Mouse (Mus musculus) forebrain, embryonic 15.5 days (tissue): ENCODE measurements around the gene Fars2. TPM values are rescaled to one million over a fixed set of nuclear protein-coding genes. Genes with fewer than 3 reads are reported as not detected.

Experiments
- ATAC-seq: fragments of 200-750 bp; cut with Nextera tagmentation; replicated peaks from 2 replicates; pipeline ENCODE4 v1.8.0; 2017; ENCODE audit warnings: mild to moderate bottlenecking, moderate TSS enrichment, moderate library complexity
- H3K27ac ChIP-seq: fragments of 300-500 bp; sonication (generic); replicated peaks from 2 replicates; pipeline ENCODE4 v1.5.1; 2015; ENCODE audit warnings: mild to moderate bottlenecking, inconsistent platforms
- H3K27me3 ChIP-seq: fragments of 300-500 bp; sonication (generic); 2 replicates; pipeline ENCODE4 v1.6.1; 2015; ENCODE audit warnings: inconsistent platforms
- H3K36me3 ChIP-seq: fragments of 300-500 bp; sonication (generic); 2 replicates; pipeline ENCODE4 v1.6.1; 2015; ENCODE audit warnings: mild to moderate bottlenecking, inconsistent platforms
- H3K4me1 ChIP-seq: fragments of 300-500 bp; sonication (generic); 2 replicates; pipeline ENCODE4 v1.6.1; 2015; ENCODE audit warnings: inconsistent platforms
- H3K4me2 ChIP-seq: fragments of 300-500 bp; sonication (generic); replicated peaks from 2 replicates; pipeline ENCODE4 v1.6.1; 2015; ENCODE audit warnings: mild to moderate bottlenecking, inconsistent platforms
- H3K4me3 ChIP-seq: fragments of 300-500 bp; sonication (generic); 2 replicates; pipeline ENCODE4 v1.5.1; 2015; ENCODE audit warnings: mild to moderate bottlenecking, inconsistent platforms
- H3K9ac ChIP-seq: fragments of 300-500 bp; sonication (generic); replicated peaks from 2 replicates; pipeline ENCODE4 v1.6.1; 2015; ENCODE audit warnings: mild to moderate bottlenecking, inconsistent platforms
- H3K9me3 ChIP-seq: fragments of 300-500 bp; sonication (generic); 2 replicates; pipeline ENCODE4 v1.6.1; 2016; ENCODE audit warnings: inconsistent platforms
- WGBS: fragments of 180-500 bp; shearing (Covaris S2); methylation state at CpG from one replicate; pipeline ENCODE4 v1.1.7; 2015; ENCODE audit warnings: mixed read lengths; 5-methylcytosine and 5-hydroxymethylcytosine counted together
- polyA plus RNA-seq: library from polyadenylated mRNA; unstranded; fragments of >200 nt; fragmentation: Nextera tagmentation; extraction: Ambion mirVana; gene quantifications from 2 replicates; pipeline ENCODE4 v1.2.1, GENCODE M21; 2015

Gene Fars2
- polyA plus RNA-seq, 1 experiment from 2014 or later = 36.5 TPM

GRCm38 (mm10) chr13:36750056-36750455 lies 632.8 kb downstream of the Fars2 start:
- H3K36me3 ChIP-seq = no peaks in the 10 kb centered on the region
- H3K27ac ChIP-seq = no peak overlapping the region
- no peaks in the 10 kb centered on the region for H3K9me3 ChIP-seq
- WGBS = 39% methylated on average over 2 of the region's 2 CpGs
- H3K4me2 ChIP-seq = no peak overlapping the region
- no peaks in the 10 kb centered on the region for H3K27me3 ChIP-seq
- no peak for ATAC-seq
- H3K4me1 ChIP-seq = peaks cover 9% of the 10 kb centered on the region; the same call in 1 of the 2 replicates
- H3K9ac ChIP-seq = no peak overlapping the region
- no peak overlapping the region for H3K4me3 ChIP-seq

- H3K4me2 ChIP-seq = no peak overlapping the region
- H3K36me3 ChIP-seq = no peaks in the 10 kb centered on the region
- H3K27me3 ChIP-seq = no peaks in the 10 kb centered on the region
- H3K4me3 ChIP-seq = no peak overlapping the region
- H3K9ac ChIP-seq = no peak overlapping the region
- H3K4me1 ChIP-seq = peaks cover 9% of the 10 kb centered on the region; the same call in 1 of the 2 replicates
- H3K27ac ChIP-seq = no peak overlapping the region
- 0 out of 2 replicates have a peak, but pooled peaks have one; percentile 8 for ATAC-seq
- H3K9me3 ChIP-seq = no peaks in the 10 kb centered on the region
- WGBS = 38% methylated on average over 3 of the region's 3 CpGs
Observed at GRCm38 (mm10) chr13:36751861-36752260, 634.6 kb downstream of the Fars2 start.

- H3K4me3 ChIP-seq = no peak overlapping the region
- no peak overlapping the region for H3K27ac ChIP-seq
- no peaks in the 10 kb centered on the region for H3K27me3 ChIP-seq
- no peaks in the 10 kb centered on the region for H3K36me3 ChIP-seq
- no peak overlapping the region for H3K4me2 ChIP-seq
- ATAC-seq = no peak
- no peaks in the 10 kb centered on the region for H3K9me3 ChIP-seq
- no peaks in the 10 kb centered on the region for H3K4me1 ChIP-seq
- WGBS = 34% methylated on average over 2 of the region's 2 CpGs
- no peak overlapping the region for H3K9ac ChIP-seq
Observed at GRCm38 (mm10) chr13:36766801-36767200, 649.6 kb downstream of the Fars2 start.

Other genes with a start within 250 kb of the Fars2 start
- 8.3 and 8.8 TPM in 2 replicates for gene Rpp40, start 211.1 kb upstream of the Fars2 start, polyA plus RNA-seq
- 1.4 and 1.5 TPM in 2 replicates for gene Ppp1r3g, start 158.6 kb upstream of the Fars2 start, polyA plus RNA-seq
- gene Lyrm4, start 114 bp downstream of the Fars2 start, polyA plus RNA-seq = 34.9 and 35.7 TPM in 2 replicates